Mouse (Mus musculus): Measurements from ENCODE around the gene Grm4. TPM values are rescaled to one million over a fixed set of nuclear protein-coding genes. Genes with fewer than 3 reads are reported as not detected.

Gene Grm4
- total RNA-seq, 2 experiments from 2014 or later = not detected

- no peak for ATAC-seq (ENCODE audit: poor library complexity, severe bottlenecking)
Observed at GRCm38 (mm10) chr17:27497798-27498197, 23.4 kb downstream of the Grm4 start.

DNA sequence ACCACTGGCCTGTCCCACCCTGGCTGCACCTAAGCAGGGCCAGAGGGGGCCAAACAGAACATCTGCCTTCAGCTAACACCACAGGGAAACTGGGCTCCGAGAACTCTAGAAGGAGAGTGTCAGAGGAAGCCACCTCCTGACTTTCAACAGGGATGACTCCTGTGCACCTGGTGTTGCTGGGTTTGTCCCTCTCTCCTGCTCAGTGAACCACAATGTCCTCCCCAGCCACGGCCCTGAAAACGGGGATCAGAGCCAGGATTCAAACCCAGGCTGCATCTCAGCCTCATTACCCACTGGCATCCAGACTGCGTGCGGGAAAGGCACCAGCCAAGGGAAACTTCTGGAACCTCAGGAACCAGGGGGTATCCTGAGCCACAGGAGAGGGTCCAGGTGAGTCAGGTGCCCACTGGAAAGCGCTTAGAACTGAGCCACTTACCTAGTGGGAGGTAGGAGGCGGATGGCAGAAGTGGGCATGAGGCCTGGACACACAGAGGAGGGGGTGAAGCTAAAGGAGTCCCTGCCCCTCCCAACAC, 26.1 kb downstream of the Grm4 start:
- no peak for ATAC-seq (ENCODE audit: poor library complexity, severe bottlenecking)

GRCm38 (mm10) chr17:27493969-27494368, 27.2 kb downstream of the Grm4 start:
- ATAC-seq (ENCODE audit: poor library complexity, severe bottlenecking) = no peak

DNA sequence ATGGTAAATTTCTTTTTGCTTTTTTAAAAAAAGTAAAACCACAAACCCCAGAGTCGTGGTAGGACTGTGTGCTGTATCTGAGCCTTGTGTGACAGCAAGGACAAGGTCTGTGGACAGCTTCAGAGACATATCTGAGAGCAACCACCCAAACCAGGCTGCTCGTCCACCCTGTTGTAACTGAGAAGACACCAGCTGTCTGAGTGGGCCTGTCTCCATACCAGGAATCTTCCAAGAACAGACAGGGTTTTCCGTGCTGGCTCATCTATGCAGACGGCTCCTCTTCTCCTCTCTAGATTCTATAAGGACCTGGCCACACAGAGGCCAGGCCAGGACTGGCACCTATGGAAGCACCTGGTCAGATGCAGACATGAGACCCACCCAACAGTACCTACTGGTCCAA, 27.8 kb downstream of the Grm4 start:
- ATAC-seq (ENCODE audit: poor library complexity, severe bottlenecking) = no peak

DNA sequence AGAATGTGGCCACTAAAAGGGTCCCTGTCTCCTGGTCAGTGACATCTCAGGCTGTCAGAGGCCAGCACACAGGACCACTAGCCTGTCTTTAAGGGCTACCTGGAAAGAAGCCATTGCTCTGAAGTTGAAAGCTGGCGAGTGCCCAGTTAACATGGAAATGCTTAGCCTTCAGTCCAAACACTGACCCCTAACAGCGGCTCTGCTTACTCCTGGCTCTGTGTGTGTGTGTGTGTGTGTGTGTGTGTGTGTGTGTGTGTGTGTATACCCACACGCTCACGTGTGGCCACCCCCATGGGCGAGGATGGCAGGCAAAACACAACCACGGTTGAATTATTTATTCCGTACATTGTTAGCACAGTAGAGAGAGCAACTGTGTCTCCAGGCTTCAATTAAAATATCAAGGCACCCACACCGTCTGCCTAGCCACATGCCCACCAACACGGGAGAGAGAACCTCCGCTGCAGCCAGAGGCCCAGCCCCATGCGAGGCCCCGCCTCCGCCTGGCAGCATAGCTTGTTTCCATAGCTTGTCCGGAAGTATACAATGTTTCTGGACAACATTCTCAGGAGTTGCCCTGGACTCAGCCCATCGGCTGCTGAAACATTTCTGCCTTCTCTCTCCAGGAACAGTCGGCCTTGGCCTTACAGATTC, 32.9 kb downstream of the Grm4 start:
- ATAC-seq (ENCODE audit: poor library complexity, severe bottlenecking) = no peak

DNA sequence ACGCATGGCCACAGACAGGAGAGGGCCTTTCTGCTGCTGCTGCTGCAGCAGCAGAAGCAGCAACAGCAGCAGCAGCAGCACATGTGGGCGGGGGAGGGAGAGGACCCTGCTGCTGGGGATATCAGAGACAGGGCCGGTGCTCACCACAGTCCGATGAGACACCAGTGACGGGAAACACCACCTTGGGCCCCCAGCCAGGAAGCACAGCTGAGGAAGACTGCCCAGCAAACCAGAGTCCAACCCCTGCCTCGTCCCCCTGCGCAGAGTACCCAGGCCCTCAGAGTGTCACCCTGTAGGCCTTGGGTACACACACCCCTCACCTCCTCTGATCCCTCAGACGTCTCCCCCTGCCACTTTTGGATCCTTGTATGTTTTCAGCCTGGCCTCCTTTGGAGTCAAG, 35.3 kb downstream of the Grm4 start:
- no peak for ATAC-seq (ENCODE audit: poor library complexity, severe bottlenecking)

DNA sequence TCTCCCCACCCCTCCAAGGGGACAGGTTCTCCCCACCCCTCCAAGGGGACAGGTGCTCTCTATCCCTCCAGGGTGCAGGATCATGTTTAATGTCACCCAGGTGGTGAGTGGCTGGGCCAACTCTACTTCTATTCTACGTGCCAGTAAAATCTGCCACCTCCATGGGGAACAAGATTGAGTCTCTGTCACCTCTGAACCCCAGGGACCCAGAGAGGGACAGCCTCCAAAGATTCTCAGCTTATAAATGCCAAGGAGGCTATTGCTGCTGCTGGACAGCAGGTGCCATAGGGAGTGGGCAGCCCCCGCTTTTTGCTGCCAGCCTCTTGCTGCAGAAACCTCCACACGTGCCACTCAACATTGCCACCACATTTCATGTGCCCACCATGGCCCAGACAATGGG, 37.6 kb downstream of the Grm4 start:
- ATAC-seq (ENCODE audit: poor library complexity, severe bottlenecking) = no peak

GRCm38 (mm10) chr17:27480143-27481103, 40.8 kb downstream of the Grm4 start:
- ATAC-seq (ENCODE audit: poor library complexity, severe bottlenecking) = no peak

DNA sequence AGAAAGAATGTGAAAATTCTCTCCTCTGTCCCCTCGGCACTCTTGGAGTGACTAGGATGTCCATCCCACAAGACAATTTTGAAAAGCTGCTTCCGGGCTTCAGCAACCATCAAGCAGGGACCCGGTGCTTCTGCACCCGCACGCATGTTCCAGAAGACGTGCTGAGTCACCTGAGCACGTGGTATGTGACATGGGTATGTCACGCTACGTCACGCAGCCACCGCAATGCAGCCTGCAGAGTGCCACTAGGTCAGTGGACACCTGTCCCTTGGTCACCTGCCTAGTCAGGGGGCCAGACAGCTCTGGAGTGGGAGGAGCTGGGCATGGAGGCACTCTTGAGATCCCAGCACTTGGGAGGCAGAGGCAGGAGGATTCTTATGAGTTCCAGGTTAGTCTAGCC, 45.6 kb downstream of the Grm4 start:
- ATAC-seq (ENCODE audit: poor library complexity, severe bottlenecking) = no peak

GRCm38 (mm10) chr17:27466620-27467019, 54.6 kb downstream of the Grm4 start:
- ATAC-seq (ENCODE audit: poor library complexity, severe bottlenecking) = no peak

DNA sequence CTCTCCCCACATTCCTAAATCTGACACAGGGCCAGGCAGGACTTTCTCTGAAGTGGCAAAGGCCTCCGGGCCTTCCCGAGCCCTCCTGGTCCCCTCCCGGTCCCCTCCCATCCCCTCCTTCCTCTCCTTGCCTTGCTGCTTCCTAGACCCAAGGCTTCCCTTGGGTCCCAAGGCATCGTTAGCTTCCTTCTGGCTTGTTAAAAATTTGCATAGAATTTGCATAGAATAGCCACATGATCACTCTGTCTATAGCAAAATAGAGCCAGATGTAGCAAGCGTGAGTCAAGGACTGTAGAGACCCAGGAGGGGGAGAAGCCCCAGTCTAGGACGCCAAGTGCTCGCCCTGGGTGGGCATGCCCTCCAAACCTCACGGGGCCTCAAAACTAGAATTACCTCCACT, 55.3 kb downstream of the Grm4 start:
- ATAC-seq (ENCODE audit: poor library complexity, severe bottlenecking) = no peak

DNA sequence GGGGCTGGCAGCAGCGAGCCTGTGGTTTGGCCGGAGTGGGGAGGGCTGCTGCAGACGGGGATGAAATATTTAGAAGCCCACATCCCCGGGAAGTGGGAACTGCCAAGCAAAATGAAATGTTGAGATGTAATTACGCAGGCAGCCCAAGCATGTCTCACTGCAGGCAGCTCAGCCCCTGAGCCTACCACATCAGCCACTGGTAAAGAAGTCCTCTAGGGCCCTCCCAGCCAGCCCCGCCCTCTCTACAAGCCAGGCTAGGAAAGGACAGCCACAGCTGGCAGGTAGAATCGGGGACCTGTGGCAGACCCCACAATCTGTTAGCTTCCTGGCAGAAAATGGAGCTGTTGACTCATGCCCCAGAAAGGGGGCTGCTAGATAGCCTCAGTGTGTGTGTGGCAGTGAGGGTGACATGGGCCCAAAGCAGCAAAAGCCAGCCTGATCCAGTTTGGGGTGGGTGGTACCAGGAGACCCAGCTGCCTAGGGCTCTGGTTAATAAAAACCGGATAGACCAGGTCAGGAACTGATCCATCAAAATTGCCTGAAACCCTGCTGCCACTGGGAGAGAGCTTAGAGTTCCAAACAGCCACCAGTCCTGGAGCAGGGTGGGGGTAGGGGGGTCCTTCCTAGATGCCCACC, 56.8 kb downstream of the Grm4 start:
- no peak for ATAC-seq (ENCODE audit: poor library complexity, severe bottlenecking)

GRCm38 (mm10) chr17:27459979-27460378, 61.2 kb downstream of the Grm4 start:
- ATAC-seq (ENCODE audit: poor library complexity, severe bottlenecking) = no peak

DNA sequence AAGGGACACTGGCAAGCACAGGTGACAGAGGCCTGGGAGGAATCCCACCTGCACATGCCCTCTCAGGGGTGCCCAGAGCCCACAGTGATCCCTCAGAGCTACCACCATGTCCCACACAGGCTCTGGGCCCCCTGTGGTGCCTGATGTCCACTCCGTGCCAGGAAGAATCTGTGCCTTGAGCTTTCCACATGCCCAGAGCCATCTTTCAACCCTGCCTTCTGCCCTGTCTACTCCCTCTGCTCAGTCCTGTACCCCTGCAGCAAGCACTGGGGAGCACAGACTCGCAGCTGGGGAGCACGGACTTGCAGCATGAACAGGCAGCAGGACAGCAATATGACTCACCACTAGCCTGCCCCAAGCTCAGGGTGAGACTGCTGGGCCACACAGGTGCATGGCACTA, 62.0 kb downstream of the Grm4 start:
- no peak for ATAC-seq (ENCODE audit: poor library complexity, severe bottlenecking)

- ATAC-seq (ENCODE audit: poor library complexity, severe bottlenecking) = no peak
Observed at GRCm38 (mm10) chr17:27457863-27458494, 63.2 kb downstream of the Grm4 start.

DNA sequence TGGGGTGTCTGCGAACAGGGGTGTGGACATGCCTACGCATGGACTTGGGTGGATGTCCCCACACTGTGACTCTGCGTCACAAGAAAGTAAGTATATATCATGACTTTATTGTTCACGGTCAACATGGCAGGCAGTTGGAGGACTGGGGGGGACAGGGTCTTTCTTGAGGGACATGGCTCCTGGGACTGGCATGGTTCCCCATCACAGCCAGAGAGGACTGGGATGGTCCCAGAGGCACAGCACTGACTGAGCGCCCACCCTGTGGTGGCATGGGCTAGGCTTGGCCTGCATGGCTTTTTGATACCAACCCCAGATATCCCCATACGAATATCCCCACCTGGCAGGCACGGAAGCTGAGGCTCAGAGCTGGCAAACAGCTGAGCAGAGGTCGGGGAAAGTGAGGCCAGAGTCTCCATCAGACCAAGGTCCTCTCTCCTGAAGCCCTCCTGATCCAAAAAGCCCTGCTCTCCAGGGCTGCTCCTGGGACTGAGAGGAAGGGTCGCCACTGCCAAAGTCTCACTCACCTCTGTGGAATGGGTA, 64.1 kb downstream of the Grm4 start:
- ATAC-seq (ENCODE audit: poor library complexity, severe bottlenecking) = no peak

DNA sequence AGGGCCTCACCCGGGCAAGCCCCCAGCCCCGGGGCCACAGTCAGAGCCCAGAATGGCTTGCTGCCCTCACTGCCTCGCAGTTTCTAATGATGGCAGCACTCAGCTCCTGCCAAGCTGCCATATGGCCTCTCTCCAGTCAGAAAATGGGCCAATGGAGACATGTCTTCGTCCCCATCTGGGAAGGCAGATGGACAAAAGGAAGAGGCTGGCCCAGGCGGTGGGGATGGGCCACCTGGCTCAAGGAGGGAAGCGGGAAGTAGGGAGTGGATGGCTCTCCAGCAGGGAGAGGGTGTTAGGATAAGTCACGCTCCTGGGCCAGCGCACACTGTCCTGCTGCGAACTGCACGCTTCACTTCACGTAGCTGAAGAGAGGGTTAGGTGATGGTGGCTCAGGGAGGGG, 64.8 kb downstream of the Grm4 start:
- ATAC-seq (ENCODE audit: poor library complexity, severe bottlenecking) = no peak

DNA sequence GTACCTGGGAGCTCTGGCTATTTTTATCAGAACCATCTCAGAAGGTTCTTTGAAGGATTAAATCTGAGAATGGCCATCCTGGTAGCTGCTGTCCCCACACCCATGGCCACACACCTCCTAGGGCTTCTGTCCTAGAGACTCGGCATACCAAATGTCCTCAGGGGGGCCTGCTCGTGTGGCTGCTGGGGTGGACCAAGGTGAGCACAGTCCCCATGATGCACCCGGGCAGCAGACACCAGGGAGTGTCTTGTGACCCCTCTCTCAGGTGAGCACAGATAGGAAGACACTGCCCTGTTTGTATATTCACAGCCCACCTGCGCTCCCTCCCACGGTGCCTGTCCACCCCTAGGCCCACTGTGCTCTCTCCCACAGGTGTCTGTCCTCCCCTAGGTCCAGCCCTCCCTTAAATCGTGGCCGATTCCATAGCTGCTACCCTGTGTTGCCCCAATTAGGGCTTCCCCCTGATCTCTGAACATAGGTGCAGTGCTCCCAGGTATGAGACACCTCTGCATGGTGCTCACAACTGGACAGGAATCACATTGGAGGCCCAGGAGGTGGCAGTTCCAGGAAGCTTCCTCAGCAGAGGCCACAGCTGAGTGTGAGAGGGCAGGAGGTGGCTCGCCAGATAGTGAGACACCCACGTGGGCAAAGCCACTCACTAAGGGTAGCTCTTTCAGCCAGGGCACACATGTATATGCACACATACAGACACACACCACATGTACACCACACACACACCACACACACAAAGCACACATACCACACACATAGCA, 66.0 kb downstream of the Grm4 start:
- no peak for ATAC-seq (ENCODE audit: poor library complexity, severe bottlenecking)

DNA sequence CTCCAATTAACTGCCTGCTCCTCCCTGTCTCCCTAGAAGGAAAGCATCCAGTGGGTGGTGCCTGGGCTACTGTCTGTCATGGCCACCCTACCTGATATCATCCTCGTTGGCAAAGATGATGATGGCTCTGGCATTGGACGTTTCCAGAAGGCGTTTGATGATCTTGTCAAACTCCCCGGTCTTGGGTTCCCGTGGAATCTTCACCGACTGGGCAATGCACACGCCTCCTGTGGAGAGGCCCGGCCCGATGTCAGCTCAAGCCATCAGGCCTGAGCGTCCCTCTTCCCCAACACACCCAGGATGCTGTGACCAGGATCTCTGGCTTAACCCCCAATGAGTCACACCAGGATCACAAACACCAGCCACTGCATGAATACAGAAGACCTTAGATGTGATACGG, 66.8 kb downstream of the Grm4 start:
- no peak for ATAC-seq (ENCODE audit: poor library complexity, severe bottlenecking)

GRCm38 (mm10) chr17:27453045-27453444, 68.2 kb downstream of the Grm4 start:
- ATAC-seq (ENCODE audit: poor library complexity, severe bottlenecking) = no peak
